Mouse (Mus musculus) bone marrow, adult 2 months (tissue): ENCODE data around the gene Zbed4. TPM values are rescaled to one million over a fixed set of nuclear protein-coding genes. Genes with fewer than 3 reads are reported as not detected.
"Not testable (repeated sequence)": the region's sequence is repeated elsewhere in the genome, so short reads cannot be mapped to it uniquely, and the experiment has no call there.

Experiments used
- H3K27ac ChIP-seq: fragments of 200-500 bp; 2 replicates; pipeline ENCODE4 v1.5.1; 2012; ENCODE audit warnings: low read depth, mild to moderate bottlenecking, control low read depth, inconsistent platforms, low read length; ENCODE audit not compliant: control insufficient read depth, poor library complexity, insufficient read depth
- H3K4me1 ChIP-seq: fragments of 200-500 bp; 2 replicates; pipeline ENCODE4 v1.6.1; 2011; ENCODE audit warnings: low read length; ENCODE audit not compliant: control insufficient read depth, insufficient read depth
- H3K4me3 ChIP-seq: fragments of 200-500 bp; replicated peaks from 2 replicates; pipeline ENCODE3; 2011; ENCODE audit warnings: mild to moderate bottlenecking, low read depth, low read length, control low read depth; ENCODE audit not compliant: control insufficient read depth
- CTCF ChIP-seq: fragments of 200-500 bp; IDR thresholded peaks from 2 replicates; pipeline ENCODE4 v1.5.1; 2011; ENCODE audit warnings: low read length, control low read depth; ENCODE audit not compliant: control insufficient read depth, insufficient read depth
- POLR2A ChIP-seq: fragments of 200-500 bp; IDR thresholded peaks from 2 replicates; pipeline ENCODE4 v1.6.1; 2011; ENCODE audit warnings: low read depth, mild to moderate bottlenecking, control low read depth, low read length, borderline replicate concordance; ENCODE audit not compliant: control insufficient read depth
- WGBS: fragments of 180-500 bp; shearing (Covaris S2); methylation state at CpG from one replicate; pipeline ENCODE4 v1.1.7; 2018; 5-methylcytosine and 5-hydroxymethylcytosine counted together
- polyA plus RNA-seq: library from polyadenylated mRNA; stranded (reverse); fragments of >200 nt; gene quantifications from 2 replicates; pipeline ENCODE4 v1.2.4, GENCODE M21; 2011; ENCODE audit warnings: low replicate concordance; ENCODE audit not compliant: missing spikeins, insufficient read depth, insufficient read length

Zbed4 gene
- polyA plus RNA-seq, 1 experiment: 19.7 TPM

DNA sequence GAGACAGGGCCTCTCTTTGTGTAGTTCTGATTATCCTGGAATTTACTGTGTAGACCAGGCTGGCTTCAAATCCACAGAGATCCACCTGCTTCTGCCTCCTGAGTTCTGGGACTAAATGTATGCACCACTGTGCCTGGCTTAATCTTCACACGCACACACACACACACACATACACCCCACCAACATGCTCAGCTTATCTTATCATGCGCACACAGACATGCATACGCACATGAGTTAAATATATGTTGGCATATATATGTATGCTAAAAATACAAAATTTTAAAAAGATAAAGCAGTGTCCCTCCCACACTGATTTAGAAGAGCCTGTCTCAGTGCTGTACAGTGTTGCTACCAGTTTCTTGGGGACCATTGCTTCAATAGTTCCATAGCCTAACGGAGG lies 10.1 kb downstream of the Zbed4 start:
- H3K4me1 ChIP-seq: peaks cover 1% of the 10 kb centered on the region
- no peak for TF ChIP-seq CTCF
- TF ChIP-seq POLR2A: no peak
- 68% methylated on average over 4 of the region's 4 CpGs for WGBS

GRCm38 (mm10) chr15:88766139-88766538 lies 14.7 kb downstream of the Zbed4 start:
- H3K4me1 ChIP-seq, H3K4me3 ChIP-seq, H3K27ac ChIP-seq: not testable (repeated sequence)
- 86% methylated on average over 2 of the region's 2 CpGs for WGBS
- peak; percentile 45 for TF ChIP-seq CTCF

More for the DNA sequence above, 10.1 kb downstream of the Zbed4 start:
- no peak overlapping the region for H3K4me3 ChIP-seq
- no peak overlapping the region for H3K27ac ChIP-seq

- TF ChIP-seq POLR2A (no peak), CTCF (no peak)
- no peaks in the 10 kb centered on the region for H3K4me1 ChIP-seq
- H3K27ac ChIP-seq: no peak overlapping the region
- 87% methylated on average over 1 of the region's 1 CpGs for WGBS
- H3K4me3 ChIP-seq: no peak overlapping the region
Measured at GRCm38 (mm10) chr15:88768537-88768936, 17.1 kb downstream of the Zbed4 start.

DNA sequence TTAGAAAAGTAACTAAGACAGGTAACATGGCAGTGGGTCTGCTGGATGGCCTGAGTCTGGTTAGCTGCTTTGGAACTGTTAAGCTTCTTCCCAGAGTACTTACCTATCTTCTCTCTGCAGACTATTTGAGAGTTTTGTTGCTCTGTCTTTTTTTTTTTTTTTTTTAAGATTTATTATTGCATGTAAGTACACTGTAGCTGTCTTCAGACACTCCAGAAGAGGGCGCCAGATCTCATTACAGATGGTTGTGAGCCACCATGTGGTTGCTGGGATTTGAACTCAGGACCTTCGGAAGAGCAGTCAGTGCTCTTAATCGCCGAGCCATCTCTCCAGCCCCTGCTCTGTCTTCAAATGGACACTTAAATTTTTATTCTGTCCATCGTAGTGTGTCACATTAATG lies 23.2 kb downstream of the Zbed4 start:
- WGBS: 82% methylated on average over 5 of the region's 5 CpGs
- not testable (repeated sequence) for H3K4me1 ChIP-seq, H3K4me3 ChIP-seq, H3K27ac ChIP-seq

DNA sequence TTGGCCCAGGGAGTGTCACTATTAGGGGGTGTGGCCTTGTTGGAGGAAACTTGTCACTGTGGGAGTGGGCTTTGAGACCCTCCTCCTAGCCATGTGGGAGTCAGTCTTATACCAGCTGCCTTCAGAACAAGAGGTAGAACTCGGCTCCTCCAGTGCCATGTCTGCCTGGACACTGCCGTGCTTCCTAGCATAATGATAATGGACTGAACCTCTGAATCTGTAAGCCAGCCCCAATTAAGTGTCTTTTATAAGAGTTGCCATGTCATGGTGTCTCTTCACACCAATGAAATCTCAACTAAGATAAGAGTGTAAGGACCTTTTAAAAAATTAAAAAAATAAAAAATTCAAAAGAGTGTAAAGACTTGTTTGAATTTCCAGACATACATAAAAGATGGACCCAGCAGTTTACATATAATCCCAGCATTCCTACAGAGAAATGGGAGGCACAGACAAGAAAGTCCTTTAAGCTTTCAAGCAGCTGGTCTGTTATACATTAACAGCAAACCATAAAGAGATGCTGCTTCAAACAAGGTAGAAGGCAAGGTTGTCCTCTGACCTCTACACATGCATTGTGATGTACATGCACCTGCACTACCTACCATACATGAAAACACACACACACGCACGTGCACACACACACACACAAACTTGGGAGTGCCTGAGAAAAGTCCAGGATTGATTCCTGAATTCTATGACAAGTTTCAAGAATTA lies 40.8 kb downstream of the Zbed4 start:
- WGBS: 82% methylated on average over 4 of the region's 4 CpGs
- no peak overlapping the region for H3K4me3 ChIP-seq
- no peaks in the 10 kb centered on the region for H3K4me1 ChIP-seq
- H3K27ac ChIP-seq: no peak overlapping the region
- TF ChIP-seq POLR2A (no peak), CTCF (no peak)

DNA sequence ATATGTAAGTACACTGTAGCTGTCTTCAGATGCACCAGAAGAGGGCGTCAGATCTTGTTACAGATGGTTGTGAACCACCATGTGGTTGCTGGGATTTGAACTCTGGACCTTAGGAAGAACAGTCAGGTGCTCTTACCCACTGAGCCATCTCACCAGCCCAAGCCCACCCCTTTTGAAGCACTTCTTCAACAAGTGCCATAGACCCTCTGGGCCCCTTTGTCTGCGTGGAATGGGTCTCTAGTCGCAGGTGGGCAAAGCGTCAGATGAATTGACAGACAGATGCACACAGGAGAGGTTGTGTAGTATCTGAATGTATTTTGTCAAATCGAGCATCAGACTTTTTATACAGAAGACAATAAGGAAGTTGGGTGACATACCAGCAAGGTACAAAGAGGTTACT lies 43.3 kb downstream of the Zbed4 start:
- not testable (repeated sequence) for H3K27ac ChIP-seq, H3K4me3 ChIP-seq, H3K4me1 ChIP-seq
- 83% methylated on average over 5 of the region's 5 CpGs for WGBS

- H3K4me1 ChIP-seq: no peaks in the 10 kb centered on the region
- TF ChIP-seq CTCF: no peak
- no peak for TF ChIP-seq POLR2A
- 78% methylated on average over 11 of the region's 11 CpGs for WGBS
- H3K4me3 ChIP-seq: no peak overlapping the region
- H3K27ac ChIP-seq: no peak overlapping the region
Measured at GRCm38 (mm10) chr15:88799950-88800371, 48.5 kb downstream of the Zbed4 start.

DNA sequence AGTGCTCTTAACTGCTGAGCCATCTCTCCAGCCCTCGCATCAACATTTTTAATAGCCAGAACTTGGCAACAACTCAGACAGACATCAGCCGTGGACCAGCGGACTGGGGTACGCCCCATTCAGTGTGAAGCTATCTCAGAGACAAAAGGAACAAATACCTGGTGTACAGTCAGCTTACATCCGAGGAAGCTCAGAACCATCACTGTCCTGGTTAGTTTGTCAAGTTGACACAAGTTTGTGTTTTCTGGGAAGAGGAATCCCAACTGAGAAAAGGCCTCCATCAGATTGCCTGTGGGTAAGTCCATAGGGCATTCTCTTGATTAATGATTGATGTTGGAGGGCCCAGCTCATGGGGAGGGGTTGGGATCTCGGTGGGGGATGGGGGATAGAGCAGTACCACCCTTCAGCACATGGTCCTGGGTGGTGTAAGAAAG lies 49.5 kb downstream of the Zbed4 start:
- Histone ChIP-seq H3K4me3 (no peak overlapping the region), H3K4me1 (no peaks in the 10 kb centered on the region), H3K27ac (no peak overlapping the region)
- TF ChIP-seq CTCF (no peak), POLR2A (no peak)
- WGBS: 76% methylated on average over 6 of the region's 6 CpGs

GRCm38 (mm10) chr15:88801903-88802302 lies 50.4 kb downstream of the Zbed4 start:
- TF ChIP-seq POLR2A (no peak), CTCF (no peak)
- WGBS: 74% methylated on average over 3 of the region's 3 CpGs
- no peak overlapping the region for H3K27ac ChIP-seq

More at GRCm38 (mm10) chr15:88801903-88802302, 50.4 kb downstream of the Zbed4 start:
- Histone ChIP-seq H3K4me3 (no peak overlapping the region), H3K4me1 (no peaks in the 10 kb centered on the region)
